Mouse (Mus musculus): ENCODE measurements at regions not wholly inside any gene's neighbourhood (a gene's known extent, or its start where the extent isn't known, plus 50 kb on each side); places are given as distances from the start of the nearest gene placed in this dataset.
A peak's percentile ranks its signal among the peaks of the same experiment; 100 is the strongest.

- H3K4me3 ChIP-seq (ENCODE audit: low read depth, low read length): no peak overlapping the region
- ATAC-seq (ENCODE audit: low read depth): no peak
- H3K4me2 ChIP-seq (ENCODE audit: low read depth, low read length): no peak overlapping the region
- H3K9me3 ChIP-seq (ENCODE audit: control insufficient read depth, low read length): no peaks in the 10 kb centered on the region
- WGBS: 90% methylated on average over 6 of the region's 6 CpGs
- H3K36me3 ChIP-seq (ENCODE audit: control insufficient read depth, insufficient read depth, low read length): no peaks in the 10 kb centered on the region
- no peaks in the 10 kb centered on the region for H3K27me3 ChIP-seq (ENCODE audit: control insufficient read depth, insufficient read depth, low read length)
- no peak overlapping the region for H3K9ac ChIP-seq (replicated peaks; ENCODE audit: low read depth, low read length)
- no peak overlapping the region for H3K27ac ChIP-seq (ENCODE audit: low read depth, low read length)
- H3K4me1 ChIP-seq (ENCODE audit: control insufficient read depth, insufficient read depth, low read length): peaks cover 5% of the 10 kb centered on the region; the same call in 1 of the 2 replicates
Measured at GRCm38 (mm10) chr1:190009466-190009865, 87.3 kb upstream of the Smyd2 start.

- no peak overlapping the region for H3K9ac ChIP-seq (replicated peaks; ENCODE audit: low read depth, low read length)
- no peaks in the 10 kb centered on the region for H3K9me3 ChIP-seq (ENCODE audit: control insufficient read depth, low read length)
- 49% methylated on average over 7 of the region's 7 CpGs for WGBS
- H3K27me3 ChIP-seq (ENCODE audit: control insufficient read depth, insufficient read depth, low read length): no peaks in the 10 kb centered on the region
- no peak overlapping the region for H3K27ac ChIP-seq (ENCODE audit: low read depth, low read length)
- H3K4me2 ChIP-seq (ENCODE audit: low read depth, low read length): no peak overlapping the region
- H3K36me3 ChIP-seq (ENCODE audit: control insufficient read depth, insufficient read depth, low read length): no peaks in the 10 kb centered on the region
- H3K4me3 ChIP-seq (ENCODE audit: low read depth, low read length): no peak overlapping the region
- peaks cover 5% of the 10 kb centered on the region; the same call in 1 of the 2 replicates for H3K4me1 ChIP-seq (ENCODE audit: control insufficient read depth, insufficient read depth, low read length)
- ATAC-seq (ENCODE audit: low read depth): no peak
Measured at GRCm38 (mm10) chr1:190007271-190007670, 85.1 kb upstream of the Smyd2 start.

- Histone ChIP-seq H3K4me3 (ENCODE audit: low read depth, low read length) (no peak overlapping the region), H3K27me3 (ENCODE audit: control insufficient read depth, insufficient read depth, low read length) (no peaks in the 10 kb centered on the region), H3K36me3 (ENCODE audit: control insufficient read depth, insufficient read depth, low read length) (no peaks in the 10 kb centered on the region), H3K9me3 (ENCODE audit: control insufficient read depth, low read length) (no peaks in the 10 kb centered on the region), H3K4me2 (ENCODE audit: low read depth, low read length) (no peak overlapping the region), H3K4me1 (ENCODE audit: control insufficient read depth, insufficient read depth, low read length) (no peaks in the 10 kb centered on the region), H3K9ac (replicated peaks; ENCODE audit: low read depth, low read length) (no peak overlapping the region), H3K27ac (ENCODE audit: low read depth, low read length) (no peak overlapping the region)
- WGBS: 90% methylated on average over 4 of the region's 4 CpGs
- ATAC-seq (ENCODE audit: low read depth): no peak
Measured at GRCm38 (mm10) chr1:190001084-190001483, 78.9 kb upstream of the Smyd2 start.

- peaks cover 10% of the 10 kb centered on the region; the same call in 1 of the 2 replicates for H3K4me1 ChIP-seq (ENCODE audit: control insufficient read depth, insufficient read depth, low read length)
- no peak overlapping the region for H3K4me2 ChIP-seq (ENCODE audit: low read depth, low read length)
- H3K27ac ChIP-seq (ENCODE audit: low read depth, low read length): no peak overlapping the region
- no peak for ATAC-seq (ENCODE audit: low read depth)
- H3K9me3 ChIP-seq (ENCODE audit: control insufficient read depth, low read length): no peaks in the 10 kb centered on the region
- 42% methylated on average over 5 of the region's 5 CpGs for WGBS
- H3K36me3 ChIP-seq (ENCODE audit: control insufficient read depth, insufficient read depth, low read length): no peaks in the 10 kb centered on the region
- H3K4me3 ChIP-seq (ENCODE audit: low read depth, low read length): no peak overlapping the region
- no peak overlapping the region for H3K9ac ChIP-seq (replicated peaks; ENCODE audit: low read depth, low read length)
- no peaks in the 10 kb centered on the region for H3K27me3 ChIP-seq (ENCODE audit: control insufficient read depth, insufficient read depth, low read length)
Measured at GRCm38 (mm10) chr1:189993706-189994105, 71.5 kb upstream of the Smyd2 start.

- H3K9ac ChIP-seq (replicated peaks; ENCODE audit: low read depth, low read length): no peak overlapping the region
- no peak overlapping the region for H3K4me3 ChIP-seq (ENCODE audit: low read depth, low read length)
- WGBS: 95% methylated on average over 3 of the region's 3 CpGs
- H3K9me3 ChIP-seq (ENCODE audit: control insufficient read depth, low read length): no peaks in the 10 kb centered on the region
- no peaks in the 10 kb centered on the region for H3K36me3 ChIP-seq (ENCODE audit: control insufficient read depth, insufficient read depth, low read length)
- no peak for ATAC-seq (ENCODE audit: low read depth)
- H3K4me2 ChIP-seq (ENCODE audit: low read depth, low read length): no peak overlapping the region
- peaks cover 10% of the 10 kb centered on the region; the same call in 1 of the 2 replicates for H3K4me1 ChIP-seq (ENCODE audit: control insufficient read depth, insufficient read depth, low read length)
- no peaks in the 10 kb centered on the region for H3K27me3 ChIP-seq (ENCODE audit: control insufficient read depth, insufficient read depth, low read length)
- H3K27ac ChIP-seq (ENCODE audit: low read depth, low read length): no peak overlapping the region
Measured at GRCm38 (mm10) chr1:189993221-189993620, 71.1 kb upstream of the Smyd2 start.

- Histone ChIP-seq H3K9me3 (ENCODE audit: control insufficient read depth, low read length) (no peaks in the 10 kb centered on the region), H3K4me3 (ENCODE audit: low read depth, low read length) (no peak overlapping the region), H3K36me3 (ENCODE audit: control insufficient read depth, insufficient read depth, low read length) (no peaks in the 10 kb centered on the region), H3K27ac (ENCODE audit: low read depth, low read length) (no peak overlapping the region), H3K4me1 (ENCODE audit: control insufficient read depth, insufficient read depth, low read length) (peaks cover 10% of the 10 kb centered on the region; the same call in 1 of the 2 replicates), H3K27me3 (ENCODE audit: control insufficient read depth, insufficient read depth, low read length) (no peaks in the 10 kb centered on the region), H3K9ac (replicated peaks; ENCODE audit: low read depth, low read length) (no peak overlapping the region), H3K4me2 (ENCODE audit: low read depth, low read length) (no peak overlapping the region)
- 66% methylated on average over 3 of the region's 3 CpGs for WGBS
- ATAC-seq (ENCODE audit: low read depth): no peak
Measured at GRCm38 (mm10) chr1:189991089-189991488, 68.9 kb upstream of the Smyd2 start.

GRCm38 (mm10) chr1:189990046-189990622 lies 68.0 kb upstream of the Smyd2 start:
- Histone ChIP-seq H3K27me3 (ENCODE audit: control insufficient read depth, insufficient read depth, low read length) (no peaks in the 10 kb centered on the region), H3K4me3 (ENCODE audit: low read depth, low read length) (no peak overlapping the region), H3K36me3 (ENCODE audit: control insufficient read depth, insufficient read depth, low read length) (no peaks in the 10 kb centered on the region), H3K9ac (replicated peaks; ENCODE audit: low read depth, low read length) (no peak overlapping the region), H3K4me1 (ENCODE audit: control insufficient read depth, insufficient read depth, low read length) (peaks cover 10% of the 10 kb centered on the region; the same call in 1 of the 2 replicates), H3K27ac (ENCODE audit: low read depth, low read length) (no peak overlapping the region), H3K4me2 (ENCODE audit: low read depth, low read length) (peak overlapping the region; percentile 23; the same call in 1 of the 2 replicates), H3K9me3 (ENCODE audit: control insufficient read depth, low read length) (no peaks in the 10 kb centered on the region)
- 4% methylated on average over 11 of the region's 11 CpGs for whole genome bisulfite sequencing
- ATAC-seq (ENCODE audit: low read depth): no peak

GRCm38 (mm10) chr1:189989376-189989775 lies 67.2 kb upstream of the Smyd2 start:
- Histone ChIP-seq H3K9me3 (ENCODE audit: control insufficient read depth, low read length) (no peaks in the 10 kb centered on the region), H3K36me3 (ENCODE audit: control insufficient read depth, insufficient read depth, low read length) (no peaks in the 10 kb centered on the region), H3K27me3 (ENCODE audit: control insufficient read depth, insufficient read depth, low read length) (no peaks in the 10 kb centered on the region), H3K9ac (replicated peaks; ENCODE audit: low read depth, low read length) (no peak overlapping the region), H3K4me2 (ENCODE audit: low read depth, low read length) (peak overlapping the region; percentile 36; the same call in 1 of the 2 replicates), H3K4me1 (ENCODE audit: control insufficient read depth, insufficient read depth, low read length) (peaks cover 10% of the 10 kb centered on the region; the same call in 1 of the 2 replicates), H3K4me3 (ENCODE audit: low read depth, low read length) (no peak overlapping the region), H3K27ac (ENCODE audit: low read depth, low read length) (0 out of 2 replicates have a peak overlapping the region, but pooled peaks have one; percentile 2)
- ATAC-seq (ENCODE audit: low read depth): peak; percentile 32; the same call in 1 of the 2 replicates
- WGBS: 4% methylated on average over 14 of the region's 14 CpGs

GRCm38 (mm10) chr1:189988864-189989263 lies 66.7 kb upstream of the Smyd2 start:
- H3K27me3 ChIP-seq (ENCODE audit: control insufficient read depth, insufficient read depth, low read length): no peaks in the 10 kb centered on the region
- H3K4me2 ChIP-seq (ENCODE audit: low read depth, low read length): no peak overlapping the region
- ATAC-seq (ENCODE audit: low read depth): peak; percentile 56; the same call in 1 of the 2 replicates
- H3K27ac ChIP-seq (ENCODE audit: low read depth, low read length): no peak overlapping the region
- H3K36me3 ChIP-seq (ENCODE audit: control insufficient read depth, insufficient read depth, low read length): no peaks in the 10 kb centered on the region
- H3K4me1 ChIP-seq (ENCODE audit: control insufficient read depth, insufficient read depth, low read length): peaks cover 10% of the 10 kb centered on the region; the same call in 1 of the 2 replicates
- no peak overlapping the region for H3K9ac ChIP-seq (replicated peaks; ENCODE audit: low read depth, low read length)
- WGBS: 92% methylated on average over 3 of the region's 3 CpGs
- no peak overlapping the region for H3K4me3 ChIP-seq (ENCODE audit: low read depth, low read length)
- H3K9me3 ChIP-seq (ENCODE audit: control insufficient read depth, low read length): no peaks in the 10 kb centered on the region
